Mouse (Mus musculus) kidney, postnatal 14 days (tissue): Measurements from ENCODE around the gene Spdye4c.

ENCODE experiments used
- DNase-seq: peaks from one replicate; pipeline ENCODE4 v3.0.0; 2022; ENCODE audit warnings: mixed read lengths

Gene Spdye4c

GRCm38 (mm10) chr2:128611178-128611577 lies 20.2 kb downstream of the Spdye4c start:
- DNase-seq, result no peak

DNA sequence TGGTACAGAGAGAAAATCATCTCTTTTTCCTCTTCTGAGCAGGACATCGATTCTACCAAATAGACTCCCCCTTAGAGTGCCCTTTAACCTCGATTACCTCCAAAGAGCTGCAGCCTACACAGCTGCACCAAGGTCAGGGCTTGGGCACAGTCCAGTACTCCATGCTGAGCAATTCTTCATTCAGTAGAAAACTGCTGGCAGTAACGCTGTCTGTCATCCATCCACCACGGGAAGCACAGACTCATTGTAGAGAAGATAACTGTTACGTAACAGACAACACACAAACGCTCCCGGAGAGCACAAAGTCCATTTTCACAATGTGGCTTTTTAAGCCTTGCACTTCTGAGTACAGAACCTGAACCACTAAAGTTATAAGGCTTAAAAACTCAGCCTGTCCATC lies 21.3 kb downstream of the Spdye4c start:
- no peak for DNase-seq

DNA sequence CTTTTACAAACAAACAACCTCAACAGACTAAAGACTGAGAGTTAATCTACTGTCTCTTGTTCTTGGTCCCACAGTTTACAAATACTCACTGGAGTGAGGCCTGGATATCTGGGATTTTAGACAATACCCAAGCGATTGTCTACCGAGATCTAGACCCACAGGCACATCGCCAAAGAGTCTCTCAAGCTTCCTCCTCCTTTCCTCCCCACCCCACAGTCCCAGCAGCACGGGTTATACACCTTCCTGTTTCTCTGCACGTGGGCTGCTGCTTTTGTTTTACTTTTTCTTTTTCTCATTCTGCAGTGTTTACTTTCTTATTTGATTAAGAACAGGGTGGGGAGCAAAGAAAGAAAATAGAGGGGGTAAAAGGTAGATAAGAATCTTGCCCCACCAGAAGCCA lies 22.4 kb downstream of the Spdye4c start:
- DNase-seq, result peak; percentile 13

DNA sequence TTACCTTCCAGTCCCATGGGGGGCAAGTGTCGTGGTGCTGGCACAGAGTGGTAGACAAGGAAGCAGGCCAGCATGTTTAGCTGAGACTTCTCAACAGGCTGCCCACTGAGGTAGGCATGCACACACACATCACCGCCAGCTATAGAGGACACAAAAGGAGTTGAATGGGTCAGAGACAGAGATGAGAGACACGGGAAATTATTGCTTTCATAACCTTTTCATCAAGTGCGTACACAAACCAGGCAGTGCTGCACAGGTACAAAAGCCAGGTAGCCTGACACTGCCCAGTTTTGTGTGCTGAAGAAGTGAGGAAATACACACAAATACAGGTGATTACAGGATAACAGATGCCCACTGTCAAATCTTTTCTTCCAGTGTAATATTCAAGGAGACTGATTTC lies 24.4 kb downstream of the Spdye4c start:
- no peak for DNase-seq

DNA sequence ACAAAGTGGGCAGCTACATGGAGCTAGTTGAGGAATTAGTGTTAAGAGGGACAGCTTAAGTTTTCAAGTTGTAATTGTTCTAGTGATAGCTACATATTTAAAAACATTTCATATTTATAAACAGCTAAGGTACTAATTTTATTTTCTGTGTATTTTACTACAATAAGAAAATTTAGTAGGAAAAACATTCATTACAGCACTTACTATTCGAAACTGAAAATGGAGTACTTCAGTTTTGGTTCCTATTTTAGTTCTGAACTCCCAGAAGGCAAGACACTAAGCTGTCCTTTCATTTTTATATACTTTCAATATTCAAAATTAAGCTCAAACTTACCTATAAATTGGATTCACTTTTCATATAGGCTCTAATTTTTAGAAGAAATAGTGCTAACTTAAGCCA lies 29.6 kb downstream of the Spdye4c start:
- DNase-seq, result no peak
